Mouse (Mus musculus): ENCODE results near the gene Macf1.

DNA sequence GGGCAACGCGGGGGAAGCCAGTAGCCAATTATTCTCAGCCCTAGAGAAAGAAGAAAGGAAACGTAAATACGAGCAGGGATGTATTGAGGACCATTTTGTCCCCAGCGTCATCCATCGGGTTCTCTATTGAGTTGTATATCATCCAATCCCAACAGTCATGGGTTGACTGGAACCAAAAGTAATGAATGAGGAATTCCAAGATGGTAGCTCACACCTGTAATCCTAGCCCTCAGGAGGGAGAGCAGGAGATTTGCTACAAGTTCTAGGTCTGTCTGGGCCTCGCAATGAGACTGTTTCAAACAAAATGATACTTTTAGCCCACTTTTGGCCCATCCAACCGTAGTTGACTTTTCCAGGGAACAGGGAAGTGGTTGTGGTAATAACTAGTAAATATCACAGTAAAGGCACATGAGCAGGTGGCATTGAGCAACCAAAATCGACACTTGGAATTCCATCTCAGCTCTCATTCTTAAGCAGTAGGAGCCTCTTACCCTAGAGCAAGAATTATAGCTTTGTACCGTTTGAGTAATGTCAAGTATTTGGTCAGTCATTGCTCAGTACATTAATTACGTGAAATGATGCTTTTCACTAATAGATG, 18.4 kb downstream of the Macf1 start:
- no peak for TF ChIP-seq CTCF (IDR thresholded peaks at IDR 0.05)
- TF ChIP-seq EP300 (IDR thresholded peaks at IDR 0.05; ENCODE audit: insufficient read depth, low read depth, low read length), result no peak
